Mouse (Mus musculus): ENCODE data around the gene Cdc42se2. TPM values are rescaled to one million over a fixed set of nuclear protein-coding genes. Genes with fewer than 3 reads are reported as not detected.

The Cdc42se2 gene
- total RNA-seq, 2 experiments from 2014 or later: 14.4 to 19.6 TPM

GRCm38 (mm10) chr11:54736903-54737302 is 50.6 kb downstream of the Cdc42se2 start:
- H3K27ac ChIP-seq: no peak overlapping the region
- no peak for TF ChIP-seq CTCF (IDR thresholded peaks at IDR 0.05)
- intact Hi-C loops (cut with DNase I): no loop called here
- H3K4me3 ChIP-seq: no peak overlapping the region
- DNase-seq: no peak

- Histone ChIP-seq H3K27ac (no peak overlapping the region), H3K4me3 (no peak overlapping the region)
- no peak for DNase-seq
- TF ChIP-seq CTCF (IDR thresholded peaks at IDR 0.05): no peak
- intact Hi-C loops (cut with DNase I): no loop called here
These were observed 52.4 kb downstream of the Cdc42se2 start for GRCm38 (mm10) chr11:54735114-54735513.

GRCm38 (mm10) chr11:54733546-54733945 is 53.9 kb downstream of the Cdc42se2 start:
- H3K4me3 ChIP-seq: no peak overlapping the region
- no peak overlapping the region for H3K27ac ChIP-seq
- no peak for DNase-seq
- no peak for TF ChIP-seq CTCF (IDR thresholded peaks at IDR 0.05)
- intact Hi-C loops (cut with DNase I): no loop called here

DNA sequence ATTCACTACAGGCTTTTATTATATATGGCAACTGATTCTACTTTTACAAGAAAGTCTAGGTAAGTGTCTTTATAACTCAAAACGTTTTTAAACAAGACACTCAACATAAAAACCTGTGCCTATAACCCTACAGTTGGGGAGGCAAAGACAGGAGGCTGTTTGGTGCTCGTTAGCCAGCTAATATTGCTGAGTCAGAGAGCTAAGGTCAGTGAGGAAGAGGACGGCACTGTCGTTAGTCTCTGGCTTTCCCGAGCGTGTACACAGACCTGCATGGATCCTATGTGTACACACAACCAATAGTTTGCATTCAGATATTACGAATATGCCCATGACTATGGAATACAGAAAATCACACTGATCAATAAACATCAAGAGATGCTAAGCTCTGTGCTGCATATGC is 56.1 kb downstream of the Cdc42se2 start:
- no peak for TF ChIP-seq CTCF (IDR thresholded peaks at IDR 0.05)
- DNase-seq: no peak
- Histone ChIP-seq H3K27ac (no peak overlapping the region), H3K4me3 (no peak overlapping the region)
- intact Hi-C loops (cut with DNase I): no loop called here

DNA sequence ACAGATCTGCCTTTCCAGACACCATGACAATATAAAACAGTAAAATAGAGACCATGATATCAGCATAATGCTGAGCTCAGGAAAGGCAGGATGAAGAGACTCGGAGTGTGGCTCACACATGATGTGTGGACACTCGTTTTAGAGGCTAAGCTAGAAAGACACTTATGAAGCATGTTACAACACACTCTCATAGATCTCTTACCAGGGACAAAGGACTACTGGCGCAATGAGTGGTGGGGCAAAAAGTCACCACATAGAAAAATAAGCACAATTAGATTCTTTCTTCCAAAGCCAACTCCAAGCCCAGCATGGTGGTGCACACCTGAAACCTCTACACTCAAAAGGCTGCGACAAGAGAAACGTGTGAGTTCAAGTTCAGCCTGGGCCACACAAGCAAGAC is 56.5 kb downstream of the Cdc42se2 start:
- Histone ChIP-seq H3K27ac (no peak overlapping the region), H3K4me3 (no peak overlapping the region)
- intact Hi-C loops (cut with DNase I): no loop called here
- DNase-seq: no peak
- TF ChIP-seq CTCF (IDR thresholded peaks at IDR 0.05): no peak

DNA sequence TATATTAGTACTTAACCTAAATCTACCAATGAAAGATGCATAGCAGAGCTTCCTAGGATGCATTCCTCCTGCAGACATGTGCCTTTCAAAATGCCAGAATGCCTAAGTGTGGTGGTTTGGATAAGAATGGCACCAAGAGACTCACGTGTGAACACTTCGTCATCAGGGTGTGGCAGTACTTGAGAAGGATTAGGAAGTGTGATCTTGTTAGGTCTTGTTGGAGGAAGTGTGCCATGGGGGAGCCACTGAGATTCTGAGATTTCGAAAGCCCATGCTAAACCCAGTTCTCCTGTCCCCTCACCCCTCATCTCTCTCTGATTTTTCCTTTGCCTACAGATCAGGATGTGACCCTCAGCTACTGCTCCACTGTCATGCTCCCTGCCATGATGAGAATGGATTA is 58.2 kb downstream of the Cdc42se2 start:
- intact Hi-C loops (cut with DNase I): no loop called here
- Histone ChIP-seq H3K4me3 (no peak overlapping the region), H3K27ac (0 out of 2 replicates have a peak overlapping the region, but pooled peaks have one; percentile 0)
- no peak for TF ChIP-seq CTCF (IDR thresholded peaks at IDR 0.05)
- no peak for DNase-seq

- TF ChIP-seq CTCF (IDR thresholded peaks at IDR 0.05): no peak
- Histone ChIP-seq H3K4me3 (no peak overlapping the region), H3K27ac (0 out of 2 replicates have a peak overlapping the region, but pooled peaks have one; percentile 2)
- DNase-seq: no peak
- intact Hi-C loops (cut with DNase I): no loop called here
These were observed 59.1 kb downstream of the Cdc42se2 start for GRCm38 (mm10) chr11:54728371-54728770.

- peak; percentile 29 for DNase-seq
- no peak overlapping the region for H3K4me3 ChIP-seq
- TF ChIP-seq CTCF (IDR thresholded peaks at IDR 0.05): peak; percentile 16; the same call in 1 of the 2 replicates
- peak overlapping the region; percentile 59 for H3K27ac ChIP-seq
- intact Hi-C loops (cut with DNase I): no loop called here
These were observed 60.1 kb downstream of the Cdc42se2 start for GRCm38 (mm10) chr11:54727327-54727901.

- DNase-seq: no peak
- no peak overlapping the region for H3K4me3 ChIP-seq
- intact Hi-C loops (cut with DNase I): no loop called here
- H3K27ac ChIP-seq: peak overlapping the region; percentile 59
- TF ChIP-seq CTCF (IDR thresholded peaks at IDR 0.05): no peak
These were observed 60.9 kb downstream of the Cdc42se2 start for GRCm38 (mm10) chr11:54726571-54727062.

DNA sequence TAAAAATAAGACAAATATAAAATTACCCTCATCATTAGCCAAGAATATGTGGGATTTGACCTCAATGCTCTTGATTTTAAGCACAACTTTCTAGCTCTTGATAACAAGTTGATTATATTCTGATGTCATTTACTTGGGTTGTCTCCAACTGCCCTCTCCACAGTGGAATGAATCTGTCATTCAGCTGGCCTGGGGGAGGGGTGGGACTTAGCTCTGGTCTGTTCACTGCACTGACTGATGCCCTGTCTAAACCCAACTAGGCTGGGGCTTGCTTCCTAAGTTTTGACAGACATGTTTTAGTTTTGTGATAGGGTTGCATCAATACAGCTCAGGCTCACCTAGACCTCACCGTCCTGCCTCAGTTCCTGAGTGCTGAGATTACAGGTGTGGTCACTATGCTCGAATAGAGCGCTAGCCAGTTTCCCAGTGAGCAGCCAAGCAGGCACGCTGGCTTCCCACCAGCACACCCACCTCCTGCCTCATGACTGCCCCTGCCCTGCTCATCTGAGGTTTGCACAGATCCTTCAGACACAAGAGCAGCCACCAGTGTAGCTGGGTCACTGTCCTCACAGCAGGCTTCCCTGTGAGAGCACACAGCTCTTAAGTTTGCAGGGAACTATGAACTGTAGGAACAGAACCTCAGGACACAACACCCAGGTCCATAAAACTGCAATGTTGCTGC is 63.0 kb downstream of the Cdc42se2 start:
- H3K4me3 ChIP-seq: no peak overlapping the region
- intact Hi-C loops (cut with DNase I): no loop called here
- no peak for TF ChIP-seq CTCF (IDR thresholded peaks at IDR 0.05)
- peak overlapping the region; percentile 28; the same call in 1 of the 2 replicates for H3K27ac ChIP-seq
- DNase-seq: no peak

DNA sequence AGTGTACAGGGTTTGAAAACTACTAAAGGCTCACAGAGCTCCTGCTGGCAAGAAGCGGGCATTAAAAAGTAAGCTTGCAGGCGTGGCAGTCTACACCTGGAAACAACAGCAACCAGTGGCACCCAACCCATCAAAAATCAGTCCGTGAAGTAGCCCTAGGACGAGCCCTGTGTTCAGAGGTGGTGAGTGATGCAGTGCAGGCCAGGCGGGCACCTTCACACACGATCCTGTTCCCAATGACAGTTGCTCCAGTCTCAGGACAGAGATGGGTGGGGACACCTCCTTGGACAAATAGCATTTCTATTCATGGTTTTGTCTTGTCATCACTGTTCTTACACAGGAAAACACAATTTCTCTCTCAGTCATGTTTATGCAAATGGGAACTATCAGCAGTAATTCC is 65.4 kb downstream of the Cdc42se2 start:
- intact Hi-C loops (cut with DNase I): no loop called here
- no peak overlapping the region for H3K27ac ChIP-seq
- no peak overlapping the region for H3K4me3 ChIP-seq
- TF ChIP-seq CTCF (IDR thresholded peaks at IDR 0.05): no peak
- no peak for DNase-seq

DNA sequence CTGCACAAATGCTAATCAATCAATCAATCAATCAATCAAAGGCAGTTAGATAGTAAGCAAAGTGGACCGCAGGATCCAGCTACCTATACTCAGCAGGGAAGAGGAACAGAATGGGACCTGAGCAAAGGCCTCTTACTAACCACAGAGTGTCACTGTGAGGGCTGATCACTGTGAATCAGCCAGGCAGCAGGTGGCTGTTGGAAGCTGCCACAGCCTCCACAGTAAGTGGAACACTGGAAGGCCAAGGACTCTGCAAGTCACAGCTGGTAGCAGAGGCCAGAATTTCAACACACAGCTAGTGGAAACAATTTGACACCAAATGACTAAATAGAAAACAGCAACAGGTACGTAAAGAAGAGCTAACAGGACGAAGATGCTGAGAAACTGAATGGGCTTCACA is 68.9 kb downstream of the Cdc42se2 start:
- DNase-seq: peak; percentile 30
- Histone ChIP-seq H3K4me3 (no peak overlapping the region), H3K27ac (no peak overlapping the region)
- intact Hi-C loops (cut with DNase I): no loop called here
- no peak for TF ChIP-seq CTCF (IDR thresholded peaks at IDR 0.05)

GRCm38 (mm10) chr11:54717893-54718292 is 69.6 kb downstream of the Cdc42se2 start:
- no peak overlapping the region for H3K27ac ChIP-seq
- TF ChIP-seq CTCF (IDR thresholded peaks at IDR 0.05): no peak
- no peak overlapping the region for H3K4me3 ChIP-seq
- intact Hi-C loops (cut with DNase I): no loop called here
- no peak for DNase-seq

DNA sequence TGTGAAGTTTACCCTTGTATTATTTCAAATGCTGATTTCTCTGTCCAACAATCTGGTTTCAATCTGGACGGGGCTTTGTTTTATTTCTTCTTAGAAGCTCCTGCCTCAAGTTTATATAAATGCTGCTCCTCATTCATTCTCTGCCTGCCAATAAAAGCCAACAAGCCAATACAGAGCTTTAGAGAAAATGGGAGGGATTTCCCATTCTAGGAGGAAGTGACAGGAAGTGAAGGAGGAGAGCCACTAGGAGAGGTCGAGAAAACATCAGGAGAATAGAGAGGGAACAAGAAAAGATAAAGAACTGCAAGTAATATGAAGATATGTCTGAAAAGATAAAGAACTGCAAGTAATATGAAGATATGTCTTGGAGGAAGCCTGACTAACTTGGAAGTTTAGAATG is 74.6 kb downstream of the Cdc42se2 start:
- DNase-seq: no peak
- no peak overlapping the region for H3K4me3 ChIP-seq
- no peak overlapping the region for H3K27ac ChIP-seq
- intact Hi-C loops (cut with DNase I): no loop called here
- TF ChIP-seq CTCF (IDR thresholded peaks at IDR 0.05): no peak
